Mouse (Mus musculus) brain, embryonic 14.5 days (tissue): ENCODE data around the gene Dhx37.

ENCODE experiments used
- CTCF ChIP-seq: fragments of 200-500 bp; IDR thresholded peaks from 2 replicates; pipeline ENCODE4 v1.5.1; 2012; ENCODE audit warnings: inconsistent platforms, mild to moderate bottlenecking, moderate library complexity, borderline replicate concordance; ENCODE audit not compliant: insufficient read depth, insufficient read length; ENCODE audit errors: extremely low read depth
- POLR2A ChIP-seq: fragments of 200-500 bp; IDR thresholded peaks from 2 replicates; pipeline ENCODE4 v1.6.1; 2012; ENCODE audit warnings: mild to moderate bottlenecking, inconsistent platforms, borderline replicate concordance; ENCODE audit not compliant: poor library complexity, insufficient read depth, insufficient read length, severe bottlenecking; ENCODE audit errors: extremely low read depth

DNA sequence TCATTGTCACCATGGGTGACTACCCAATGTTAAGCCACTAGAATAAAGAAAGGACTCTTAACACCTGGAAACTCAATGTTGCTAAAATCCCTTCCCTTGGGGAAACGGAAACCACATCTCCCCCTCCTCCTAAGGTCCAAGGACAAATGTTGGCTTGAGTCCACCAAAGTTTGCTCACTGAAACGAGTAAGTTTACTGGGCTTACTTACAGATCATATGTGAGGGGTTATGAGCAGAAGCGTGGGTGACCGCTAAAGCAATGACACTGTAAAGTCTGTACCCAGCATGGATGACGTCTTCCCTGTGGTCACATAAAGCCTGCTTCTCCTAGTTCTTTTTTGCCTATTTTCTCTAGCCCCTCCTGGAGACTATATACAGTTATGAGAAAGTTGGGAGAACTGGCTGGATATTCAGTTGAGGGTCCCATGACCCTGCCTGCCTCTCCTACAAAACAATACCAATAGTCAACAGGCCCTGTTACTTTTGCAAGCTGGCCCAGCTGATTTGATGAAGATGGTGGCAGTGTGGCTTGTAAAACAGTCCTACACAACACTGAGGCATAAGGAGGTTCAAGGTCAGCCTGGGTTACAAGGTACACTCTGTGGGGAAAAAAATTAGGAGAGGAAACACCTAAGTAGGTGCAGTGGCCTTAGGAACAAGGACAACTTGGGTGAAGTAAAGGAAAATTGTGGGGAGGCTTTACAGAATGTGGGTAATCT lies 51.8 kb downstream of the Dhx37 start:
- TF ChIP-seq POLR2A = no peak
- no peak for TF ChIP-seq CTCF
